Mouse (Mus musculus) B cell, adult 2 months (primary cell): ENCODE measurements around the gene I830077J02Rik.
"Not testable (repeated sequence)": the region's sequence is repeated elsewhere in the genome, so short reads cannot be mapped to it uniquely, and the experiment has no call there.

Experiments used
- DNase-seq, 2 experiments: peaks; one replicate each; pipeline ENCODE4 v3.0.0; 2022

The I830077J02Rik gene

DNA sequence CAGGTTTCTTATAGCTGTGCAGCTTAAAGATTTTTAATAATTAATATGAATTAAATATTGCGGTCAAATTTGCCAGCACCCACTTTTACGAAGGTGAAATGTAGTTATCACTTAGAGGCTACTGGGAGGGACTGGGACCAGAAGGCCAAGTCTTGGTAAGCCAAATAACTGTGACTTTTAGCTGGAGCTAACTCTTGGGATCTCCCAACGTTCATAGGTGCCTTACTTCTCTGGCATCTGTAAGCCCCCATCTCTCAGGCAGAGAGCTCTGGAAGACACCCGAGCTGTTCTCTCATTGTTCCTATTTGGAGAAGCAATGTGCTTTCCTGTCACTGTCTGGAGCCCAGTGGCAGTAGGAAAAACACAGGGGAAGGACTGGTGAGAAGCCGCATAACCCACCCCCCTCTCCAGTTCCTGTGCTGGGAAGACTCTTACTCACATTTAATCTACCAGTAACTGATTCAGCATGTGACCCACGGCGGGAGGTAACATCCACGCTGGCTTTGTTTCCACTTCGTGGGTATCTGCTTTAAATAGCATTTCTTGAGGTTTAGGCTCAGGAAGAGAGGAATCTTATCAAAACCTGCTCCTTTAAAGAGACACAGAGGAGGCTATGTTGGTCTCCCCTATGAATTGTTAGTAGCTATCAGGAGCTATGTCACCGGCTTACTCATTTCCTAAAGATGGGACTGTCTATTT lies 14.7 kb downstream of the I830077J02Rik start:
- DNase-seq: no peak

DNA sequence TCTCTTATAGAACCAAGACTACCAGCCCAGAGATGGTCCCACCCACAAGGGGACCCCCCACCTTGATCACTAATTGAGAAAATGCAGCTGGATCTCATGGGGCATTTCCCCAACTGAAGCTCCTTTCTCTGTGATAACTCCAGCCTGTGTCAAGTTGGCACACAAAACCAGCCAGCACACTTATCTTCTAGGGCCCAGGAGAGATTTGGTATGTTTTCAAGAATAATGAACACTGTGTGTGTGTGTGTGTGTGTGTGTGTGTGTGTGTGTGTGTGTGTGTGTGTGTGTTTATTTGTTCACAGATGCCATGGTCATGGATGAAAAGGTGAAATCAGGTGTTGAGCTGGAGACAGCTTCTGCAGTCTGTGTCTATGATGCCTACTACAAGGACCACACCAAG lies 16.0 kb downstream of the I830077J02Rik start:
- not testable (repeated sequence) for DNase-seq

DNA sequence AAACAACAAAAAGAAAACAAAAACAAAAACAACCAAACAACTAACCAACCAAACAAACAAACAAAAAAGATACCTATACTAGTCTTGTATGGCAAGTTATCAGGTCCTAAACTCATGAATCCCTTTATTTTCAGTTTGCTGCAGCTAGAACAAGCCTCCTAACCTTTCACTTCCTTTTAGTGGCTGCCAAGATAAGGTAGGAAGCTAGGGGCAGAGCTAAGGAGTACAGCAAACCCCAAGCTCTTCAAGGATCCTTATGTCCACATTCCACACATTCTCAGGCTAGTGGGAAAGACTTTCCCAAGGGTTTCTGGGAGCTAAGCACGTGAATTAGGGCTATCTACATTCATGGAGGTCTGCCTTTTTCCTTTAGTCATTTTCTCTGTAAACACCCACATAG lies 17.2 kb downstream of the I830077J02Rik start:
- no peak for DNase-seq

DNA sequence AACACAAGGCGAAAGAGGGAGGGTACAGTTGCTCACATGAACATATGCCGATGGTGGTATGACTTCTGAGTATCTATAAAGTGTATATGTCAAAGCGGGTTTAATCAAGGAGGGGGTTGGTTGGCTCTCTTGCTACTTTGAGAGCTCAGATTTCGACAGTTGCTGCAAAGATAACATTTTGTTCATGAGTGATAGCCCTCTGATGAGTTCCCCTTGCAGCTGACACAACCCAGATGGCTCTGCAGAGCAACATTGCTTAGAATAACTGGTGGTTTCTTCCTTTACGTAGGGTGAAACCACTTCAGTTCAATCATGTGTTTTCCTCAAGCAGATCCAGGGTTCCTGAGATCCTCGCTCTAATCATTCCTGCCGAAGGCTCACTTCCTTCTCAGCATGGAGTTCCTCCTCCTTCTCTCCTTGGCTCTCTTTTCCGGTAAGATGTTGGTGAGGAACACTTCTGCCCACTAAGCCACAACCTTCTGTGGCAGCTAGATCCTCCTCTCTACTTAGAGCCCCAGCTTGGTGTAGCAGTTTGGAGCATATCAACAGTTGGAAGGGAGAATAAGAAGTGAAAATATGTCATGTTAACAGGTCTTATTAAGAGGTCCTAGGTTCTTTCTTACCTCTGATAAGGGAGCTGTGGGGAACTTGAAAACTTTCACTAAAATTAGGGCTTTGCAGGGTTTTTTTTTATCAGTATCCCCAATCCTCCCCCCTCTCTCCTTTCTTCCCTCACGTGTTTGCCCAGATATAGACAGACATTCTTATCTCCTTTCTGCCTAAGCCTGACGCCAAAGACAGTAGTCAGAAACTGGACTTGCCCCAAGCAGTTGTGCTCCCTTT lies 18.4 kb downstream of the I830077J02Rik start:
- no peak for DNase-seq

DNA sequence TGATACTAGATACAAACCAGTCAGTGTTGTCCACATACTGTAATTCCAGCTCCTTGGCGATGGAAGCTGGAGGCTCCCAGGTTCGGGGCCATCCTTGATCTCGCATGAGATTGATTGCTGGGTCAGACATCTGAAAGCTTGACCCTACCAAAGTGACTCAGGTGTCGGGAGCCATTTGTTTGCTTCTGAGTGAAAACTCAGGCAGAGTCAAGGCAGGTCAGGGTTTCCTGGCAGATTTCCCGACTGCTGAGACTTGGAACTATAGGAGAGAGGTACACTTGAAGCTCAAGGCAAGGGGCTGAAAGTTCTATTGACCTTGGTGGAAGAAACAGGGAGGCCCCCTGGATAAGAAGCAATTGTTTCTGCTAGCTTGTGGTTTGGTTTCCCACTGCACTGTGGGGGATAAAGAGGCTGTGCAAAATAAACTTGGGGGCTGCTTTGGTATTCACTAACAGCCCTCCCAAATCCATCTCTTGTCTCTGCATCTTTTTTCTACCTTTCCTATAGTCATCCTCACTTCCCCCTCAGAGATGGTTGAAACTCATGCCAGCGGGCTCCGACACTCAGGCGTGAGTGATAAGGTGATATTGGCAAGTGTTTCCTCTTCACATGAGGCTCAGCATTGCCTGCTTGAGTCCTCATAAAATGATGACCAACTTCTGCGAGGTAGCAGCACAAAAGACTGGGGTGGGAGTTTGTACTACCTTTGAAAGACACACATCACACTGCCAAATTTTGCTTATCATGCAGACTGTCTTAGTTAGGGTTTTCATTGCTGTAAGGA lies 20.2 kb downstream of the I830077J02Rik start:
- DNase-seq: no peak

DNA sequence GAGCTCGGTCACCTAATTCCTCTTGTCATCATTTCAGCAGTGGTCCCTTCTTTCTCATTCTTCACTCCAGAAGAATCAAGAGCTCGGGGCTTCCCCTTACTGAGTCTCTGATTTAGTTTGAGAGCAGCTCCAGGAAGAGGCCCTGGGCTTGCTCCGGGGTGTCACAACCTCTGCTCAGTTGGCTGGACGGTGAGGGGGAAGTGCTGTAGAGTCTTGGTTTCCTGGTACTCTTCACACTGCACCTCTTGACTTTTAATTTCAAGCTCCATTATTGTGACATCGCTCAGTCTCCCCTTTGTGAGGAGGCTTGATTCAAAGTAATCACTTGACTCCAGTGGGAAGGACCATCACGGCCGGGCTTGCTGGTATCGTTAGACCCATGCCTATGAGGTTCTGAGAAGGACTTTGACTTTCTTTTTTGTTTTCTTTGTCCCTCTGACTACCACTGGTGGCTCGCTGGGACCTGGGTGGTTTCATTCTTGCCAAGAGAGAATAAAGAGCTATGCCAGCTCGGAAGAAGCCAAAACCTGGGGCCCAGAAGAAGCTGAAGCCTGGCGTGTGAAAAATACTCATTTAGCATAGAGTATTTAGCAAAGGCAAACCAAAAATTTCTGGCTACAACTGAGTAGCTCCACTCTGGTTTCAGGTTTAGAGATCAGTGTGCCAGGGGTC lies 21.8 kb downstream of the I830077J02Rik start:
- peak; percentile 58 to 60 for DNase-seq

DNA sequence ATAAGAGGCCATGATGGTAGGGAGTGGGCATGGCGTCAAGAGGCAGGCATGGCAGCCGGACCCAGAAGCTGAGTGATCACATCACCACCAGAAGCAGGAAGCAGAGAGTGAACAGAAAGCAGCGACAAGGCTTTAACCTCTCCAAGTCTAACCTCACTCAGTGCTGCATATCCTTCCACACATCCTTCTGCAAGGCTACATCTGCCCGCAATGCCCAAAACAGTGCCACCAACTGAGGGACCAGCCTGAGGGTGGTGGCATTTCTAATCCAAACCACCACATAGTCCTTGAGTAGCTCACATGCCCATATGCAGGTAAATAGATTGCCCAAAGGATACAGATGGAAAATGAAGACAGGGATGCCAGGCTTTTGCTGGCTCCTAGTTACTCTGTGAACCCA lies 23.5 kb downstream of the I830077J02Rik start:
- DNase-seq: no peak

DNA sequence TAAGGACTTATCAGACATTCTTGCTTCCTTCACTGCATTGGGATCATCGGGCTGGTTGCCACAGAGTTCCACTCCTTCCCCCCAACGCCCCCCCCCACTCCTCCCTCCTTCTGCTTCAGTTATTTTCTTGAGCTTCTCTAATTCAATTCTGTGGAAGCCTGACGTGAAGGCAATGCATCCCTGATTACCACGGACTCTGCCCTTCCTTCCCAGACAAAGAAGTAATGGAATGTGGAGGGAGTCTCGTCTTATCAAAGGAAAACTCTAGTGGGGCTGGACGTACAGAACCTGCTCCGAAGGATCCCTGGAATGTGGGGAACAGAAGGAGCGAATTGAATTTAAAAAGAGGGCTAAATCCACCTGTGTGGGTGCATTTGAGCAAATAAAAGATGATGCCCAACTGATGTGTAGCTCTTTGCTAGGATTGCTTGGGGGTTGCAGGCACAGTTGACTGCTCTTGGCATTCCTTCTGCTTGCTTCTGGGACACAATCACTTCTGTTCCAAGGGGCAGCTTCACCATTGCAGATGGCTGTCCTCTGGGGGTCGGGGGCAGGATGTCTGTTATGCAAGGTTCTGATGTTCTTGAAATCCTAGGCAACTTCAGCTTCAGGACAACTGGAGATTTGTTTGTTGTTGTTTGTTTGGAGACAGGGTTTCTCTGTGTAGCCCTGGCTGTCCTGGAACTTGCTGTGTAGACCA lies 24.4 kb downstream of the I830077J02Rik start:
- no peak for DNase-seq

DNA sequence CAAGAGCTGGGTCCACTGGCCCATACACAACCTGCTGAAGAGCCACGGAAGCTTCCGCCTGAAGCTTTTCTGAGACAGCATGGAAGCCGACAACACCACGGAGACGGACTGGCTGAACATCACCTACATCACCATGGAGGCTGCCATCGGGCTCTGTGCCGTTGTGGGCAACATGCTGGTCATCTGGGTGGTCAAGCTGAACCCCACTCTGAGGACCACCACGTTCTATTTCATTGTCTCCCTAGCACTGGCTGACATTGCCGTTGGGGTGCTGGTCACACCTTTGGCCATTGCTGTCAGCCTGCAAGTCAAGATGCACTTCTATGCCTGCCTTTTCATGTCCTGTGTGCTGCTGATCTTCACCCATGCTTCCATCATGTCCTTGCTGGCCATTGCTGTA lies 27.7 kb downstream of the I830077J02Rik start:
- DNase-seq: no peak

DNA sequence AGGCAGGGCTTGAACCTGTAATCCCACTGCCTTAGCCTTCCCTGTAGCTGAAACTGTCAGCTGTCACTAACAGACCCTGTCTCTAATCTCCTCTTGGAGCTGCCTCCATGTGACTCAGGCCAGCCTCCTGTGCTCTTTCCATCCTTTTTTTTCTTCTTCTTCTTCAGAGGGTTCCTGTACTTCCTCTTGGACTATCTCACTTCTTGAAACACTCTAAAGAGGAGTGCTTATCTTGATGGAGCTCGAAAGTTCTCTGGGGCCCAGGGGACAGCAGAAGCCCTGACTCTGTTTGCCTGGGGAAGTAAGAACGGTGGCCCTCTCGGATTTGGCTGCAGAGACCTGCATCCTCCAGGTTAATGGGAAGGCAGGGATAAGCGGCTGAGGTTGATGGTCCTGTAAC lies 28.3 kb downstream of the I830077J02Rik start:
- DNase-seq: no peak

DNA sequence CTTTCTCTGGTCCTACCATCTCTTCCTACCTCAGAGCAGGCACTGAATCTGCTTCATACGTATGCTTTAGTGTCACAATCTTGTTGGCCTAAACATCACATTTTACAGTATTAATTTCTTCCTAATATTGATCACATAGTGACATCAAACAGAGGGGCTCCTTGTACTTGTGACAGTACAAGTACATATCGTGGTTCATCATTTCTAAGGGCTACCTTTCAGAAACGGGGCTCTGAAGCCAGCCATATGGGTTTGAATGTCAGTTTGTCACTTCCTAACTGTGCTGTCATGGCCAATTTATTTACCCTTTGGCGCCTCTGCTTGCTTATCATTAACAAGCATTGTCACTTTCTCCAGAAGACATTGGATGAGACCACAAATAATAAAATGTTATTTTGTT lies 31.0 kb downstream of the I830077J02Rik start:
- DNase-seq: no peak

DNA sequence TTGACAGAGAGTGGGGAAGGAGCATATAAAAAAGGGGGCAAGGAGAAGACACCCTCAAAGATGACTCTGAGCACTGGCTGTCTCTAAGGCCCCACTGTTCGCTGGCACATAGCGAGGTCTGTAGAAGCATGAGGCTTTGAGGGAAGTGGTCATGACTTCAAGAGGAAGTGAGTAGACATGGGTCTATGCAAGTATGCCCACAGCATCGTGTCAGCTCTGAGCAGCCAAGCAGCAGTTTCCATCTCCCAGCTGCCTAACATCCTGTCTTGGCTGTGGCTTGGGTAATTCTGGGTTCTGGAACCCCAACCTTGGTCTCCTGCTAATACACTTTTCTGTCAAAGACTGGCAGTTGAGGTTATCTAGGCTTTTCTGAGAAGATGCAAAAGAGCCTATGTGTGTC lies 31.7 kb downstream of the I830077J02Rik start:
- DNase-seq: peak; percentile 71 to 76

DNA sequence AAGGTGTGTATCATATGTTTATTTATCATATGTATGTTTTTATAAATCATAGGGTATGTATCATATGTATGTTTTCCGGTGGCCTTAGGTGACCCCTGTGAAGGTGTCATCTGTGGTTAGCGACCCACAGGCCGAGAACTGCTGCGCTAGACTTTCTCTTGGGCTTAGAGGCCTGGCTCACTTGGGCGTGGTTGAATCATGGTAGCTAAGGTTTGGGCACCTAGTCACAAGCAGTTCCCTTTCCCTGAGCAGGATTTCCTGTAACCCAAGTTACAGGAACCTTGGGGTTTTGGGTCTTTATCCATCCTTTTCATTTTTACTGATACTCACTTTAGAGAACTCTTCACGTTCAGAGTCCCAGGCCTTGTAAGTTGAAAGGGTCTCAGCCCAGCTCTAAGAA lies 32.2 kb downstream of the I830077J02Rik start:
- peak; percentile 39 to 43 for DNase-seq

DNA sequence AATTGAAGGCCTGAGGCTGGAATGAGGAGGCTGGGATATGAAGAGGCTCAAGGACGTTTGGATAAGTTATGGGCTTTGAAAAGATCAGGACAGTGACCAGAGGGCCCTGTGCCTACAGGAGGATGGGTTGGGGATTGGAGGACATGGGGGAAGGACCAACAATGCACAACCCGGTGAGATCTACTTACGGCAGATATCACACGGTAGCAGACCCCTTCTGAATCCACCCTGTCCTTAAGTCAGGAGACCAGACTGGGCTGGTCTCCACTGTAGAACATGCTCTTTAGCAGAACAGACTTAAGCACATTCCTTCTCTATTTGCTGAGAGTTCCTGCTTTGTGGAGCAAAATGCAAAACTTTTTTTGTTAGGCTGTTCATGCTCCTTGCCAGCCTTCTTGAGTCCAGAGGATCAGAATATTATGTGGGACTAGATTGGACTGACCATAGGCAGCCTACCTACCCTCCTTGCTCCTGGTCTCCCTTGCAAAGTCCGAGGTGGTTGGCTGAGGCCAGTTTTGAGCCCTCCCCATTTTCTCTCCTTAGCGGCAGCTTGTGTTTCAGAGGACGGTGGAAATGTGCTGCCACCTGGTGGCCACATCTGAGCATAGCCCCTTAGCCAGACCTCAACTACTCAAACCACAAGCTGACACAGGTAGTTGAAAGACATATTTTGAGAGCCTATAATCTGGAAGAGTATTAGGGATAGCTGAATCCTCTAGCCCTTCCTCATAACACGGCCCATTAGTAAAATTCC lies 32.9 kb downstream of the I830077J02Rik start:
- peak; percentile 90 to 91 for DNase-seq

DNA sequence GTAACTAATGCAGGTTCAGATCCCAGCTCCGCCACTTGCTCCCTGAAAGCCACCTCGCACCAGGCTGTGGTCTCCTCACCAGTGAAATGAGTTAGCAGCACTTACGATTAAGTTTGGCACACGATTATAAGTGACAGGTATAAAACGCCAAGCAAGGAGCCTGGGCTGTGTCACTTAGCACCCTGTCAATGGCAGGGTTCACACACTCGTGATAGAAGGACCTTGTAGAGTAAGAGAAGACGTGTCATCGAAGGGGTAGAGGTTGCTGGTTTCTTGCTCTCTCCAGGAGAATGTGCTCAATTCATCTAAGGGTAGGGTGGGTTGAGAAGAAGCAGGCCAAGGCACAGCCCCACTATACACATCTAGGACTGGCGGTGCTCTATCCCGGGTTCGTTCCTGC lies 33.6 kb downstream of the I830077J02Rik start:
- no peak for DNase-seq

DNA sequence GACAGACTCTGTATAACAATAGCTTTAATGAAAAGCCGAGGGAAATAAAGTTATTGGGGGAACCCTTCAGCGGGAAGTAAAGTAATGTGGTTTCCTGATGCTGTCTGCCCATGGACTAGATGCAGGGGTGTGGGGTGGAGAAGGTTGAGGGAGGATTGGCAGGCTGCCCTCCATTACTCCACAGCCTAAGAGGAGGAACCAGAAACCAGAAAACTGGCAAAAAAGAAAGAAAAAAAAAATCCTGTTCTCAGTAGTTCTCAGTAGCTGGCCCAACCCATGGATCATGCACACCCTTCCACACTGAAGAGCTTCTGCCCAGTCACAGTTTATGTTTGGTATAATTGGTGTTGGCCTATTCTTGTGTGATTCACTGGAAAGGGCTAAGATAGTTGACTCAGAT lies 34.1 kb downstream of the I830077J02Rik start:
- DNase-seq: no peak

DNA sequence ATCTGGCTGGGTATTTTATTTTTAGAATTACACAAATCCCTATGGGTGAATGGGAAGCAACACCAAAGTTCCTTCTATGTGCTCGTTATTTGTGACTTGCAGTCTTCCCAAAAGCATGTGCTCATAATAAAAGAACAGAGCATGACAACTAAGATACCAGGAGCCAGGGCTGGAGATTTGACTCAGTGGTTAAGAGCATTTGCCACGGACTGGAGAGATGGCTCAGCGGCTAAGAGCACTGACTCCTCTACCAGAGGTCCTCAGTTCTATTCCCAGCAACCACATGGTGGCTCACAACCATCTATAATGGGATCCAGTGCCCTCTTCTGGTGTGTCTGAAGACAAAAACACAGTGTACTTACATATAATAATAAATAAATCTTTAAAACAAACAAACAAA lies 35.7 kb downstream of the I830077J02Rik start:
- DNase-seq: no peak

DNA sequence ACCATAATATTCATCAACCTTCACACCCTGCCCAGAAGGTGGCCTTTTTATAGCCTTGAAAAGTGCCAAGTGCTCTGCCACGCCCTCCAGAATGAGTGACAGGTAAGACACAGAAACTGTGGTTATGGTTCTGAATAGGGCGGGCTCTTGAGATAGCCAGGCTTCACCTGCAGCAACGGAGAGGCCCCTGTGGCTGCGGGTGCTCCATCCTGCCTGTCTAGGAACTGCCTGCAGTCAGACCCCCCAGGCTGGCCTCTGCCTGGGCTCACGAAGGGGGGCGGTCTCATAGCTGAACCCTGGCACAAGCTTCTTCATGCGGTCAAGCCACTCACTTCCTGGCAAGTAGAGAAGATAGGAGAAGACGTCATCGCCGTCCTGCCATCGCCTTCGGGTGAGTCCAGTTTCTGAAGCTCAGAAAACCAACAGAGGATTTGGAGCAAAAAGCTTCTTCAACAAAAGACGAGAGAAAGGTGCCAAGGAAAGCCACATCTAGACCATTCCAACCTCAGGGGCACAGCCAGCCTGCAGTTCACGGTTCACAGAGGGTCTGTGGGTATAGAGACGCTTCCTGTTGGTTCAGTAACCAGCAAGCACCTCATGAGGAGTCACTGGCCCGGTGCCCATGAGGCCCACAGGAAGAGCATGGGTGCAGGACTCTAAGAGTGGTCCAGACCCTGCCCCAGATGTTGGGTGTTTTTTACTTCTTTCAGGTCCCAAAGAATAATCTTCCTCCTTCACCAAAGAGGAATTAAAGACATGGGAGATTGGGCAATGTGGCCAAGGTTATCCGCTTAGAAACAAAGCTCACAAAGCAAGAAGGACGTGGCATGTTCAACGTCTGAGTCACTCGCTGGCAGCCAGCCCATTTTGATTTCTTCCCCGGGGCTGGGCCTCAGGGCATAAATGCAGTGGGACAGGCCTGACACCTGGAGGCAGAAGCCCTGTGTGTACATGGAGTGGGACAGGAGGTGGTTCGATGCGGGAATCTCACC lies 37.6 kb downstream of the I830077J02Rik start:
- peak; percentile 90 to 92 for DNase-seq

DNA sequence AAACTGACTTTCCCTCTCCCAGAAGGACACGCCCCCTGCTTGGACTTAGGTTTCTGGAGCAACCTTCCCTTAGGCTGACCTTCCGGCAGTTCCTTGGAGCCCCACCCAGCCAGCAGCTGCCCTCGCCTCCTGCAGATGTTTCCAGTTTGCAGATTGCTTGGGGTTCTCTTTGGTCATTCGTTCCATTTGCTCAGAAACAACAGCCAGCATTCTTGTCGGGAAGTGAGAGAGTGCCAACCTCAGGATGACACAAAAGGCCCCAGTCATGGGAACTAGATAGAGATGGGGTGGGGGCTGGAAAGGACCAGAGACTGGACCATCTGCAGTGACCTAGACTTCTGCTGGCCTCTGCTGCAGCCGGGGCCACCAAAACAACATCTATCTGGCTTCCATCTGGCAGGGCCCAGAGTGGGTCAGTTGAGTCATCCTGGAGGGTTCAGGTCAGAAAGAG lies 38.5 kb downstream of the I830077J02Rik start:
- DNase-seq: peak; percentile 9 to 17
